Mouse (Mus musculus): ENCODE data around the gene Mid1.

GRCm38 (mm10) chrX:169838650-169838971 lies 153.6 kb downstream of the Mid1 start:
- TF ChIP-seq CTCF (IDR thresholded peaks at IDR 0.05; ENCODE audit: control insufficient read depth, insufficient read depth, insufficient read length) (no peak), USF1 (IDR thresholded peaks at IDR 0.05; ENCODE audit: low read depth) (no peak)

All from C2C12 (cell line).